Mouse (Mus musculus): ENCODE results near the gene Tmem80. TPM values are rescaled to one million over a fixed set of nuclear protein-coding genes. Genes with fewer than 3 reads are reported as not detected.

The Tmem80 gene
- polyA plus RNA-seq, 1 experiment: 12.5 TPM

DNA sequence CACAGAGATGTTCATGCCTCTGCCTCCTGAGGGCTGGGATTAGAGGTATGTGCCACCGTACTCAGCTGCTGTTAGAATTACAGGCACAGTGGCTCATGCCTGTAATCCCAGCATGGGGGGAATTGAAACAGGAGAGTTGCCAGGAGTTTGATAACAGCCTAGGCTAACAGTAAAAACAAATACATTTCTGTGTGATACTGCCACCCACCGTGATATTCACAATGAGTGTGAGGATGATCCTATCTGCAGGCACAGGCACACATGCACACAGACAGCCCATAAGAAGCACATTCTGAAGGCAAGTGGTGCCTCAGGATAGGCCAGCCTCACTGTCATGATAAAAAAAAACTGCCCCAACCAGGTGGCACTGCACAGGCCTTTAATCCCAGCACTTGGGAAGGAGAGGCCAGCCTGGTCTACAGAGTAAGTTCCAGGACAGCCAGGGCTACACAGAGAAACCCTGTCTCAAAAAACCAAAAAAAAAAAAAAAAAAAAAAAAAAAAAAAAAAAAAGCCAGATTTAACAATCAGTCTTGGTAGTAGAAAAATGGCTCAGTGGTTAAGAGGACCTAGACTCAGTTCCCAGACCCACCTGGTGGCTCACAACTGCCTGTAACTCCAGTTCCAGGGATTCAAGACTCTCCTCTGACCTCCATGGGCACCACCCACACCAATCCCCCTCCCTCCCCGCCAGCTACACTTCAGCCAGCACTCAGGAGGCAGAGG, 29.5 kb upstream of the Tmem80 start:
- Histone ChIP-seq H3ac (ENCODE audit: control insufficient read depth, insufficient read length) (no peak overlapping the region), H3K4me2 (ENCODE audit: low read depth) (no peak overlapping the region), H3K79me2 (ENCODE audit: control insufficient read depth, insufficient read depth) (no peaks in the 10 kb centered on the region), H3K36me3 (ENCODE audit: control insufficient read depth, insufficient read depth) (peaks cover 3% of the 10 kb centered on the region), H3K27me3 (ENCODE audit: control insufficient read depth, insufficient read depth, insufficient read length) (peaks cover 16% of the 10 kb centered on the region), H3K4me3 (no peak overlapping the region)
- TF ChIP-seq CEBPB (IDR thresholded peaks at IDR 0.05; ENCODE audit: insufficient read depth, poor library complexity, severe bottlenecking): no peak
- TF ChIP-seq USF1 (IDR thresholded peaks at IDR 0.05; ENCODE audit: low read depth): no peak
- no peak for TF ChIP-seq E2F4 (IDR thresholded peaks at IDR 0.05; ENCODE audit: insufficient read depth)

DNA sequence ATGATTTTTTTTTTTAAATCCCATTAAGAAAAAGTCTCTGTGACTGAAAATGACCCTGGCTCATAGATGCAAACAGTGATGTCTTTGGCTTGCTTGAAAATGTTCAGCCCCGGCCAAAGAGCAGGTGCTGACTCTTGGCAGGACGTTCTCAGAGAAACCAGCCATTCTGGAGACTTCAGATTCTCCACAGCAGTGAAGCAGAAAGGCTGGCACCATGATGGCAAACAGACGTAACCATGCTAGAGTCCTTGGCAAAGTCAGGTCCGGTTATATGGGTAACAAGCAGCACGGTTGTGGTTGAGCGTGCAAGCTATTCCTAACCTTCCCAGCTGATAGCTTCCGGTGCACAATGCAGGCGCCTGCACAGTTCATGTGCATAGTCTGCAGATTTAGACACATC, 28.4 kb upstream of the Tmem80 start:
- H3K27me3 ChIP-seq (ENCODE audit: control insufficient read depth, insufficient read depth, insufficient read length): peaks cover 6% of the 10 kb centered on the region
- H3ac ChIP-seq (ENCODE audit: control insufficient read depth, insufficient read length): no peak overlapping the region
- peaks cover 3% of the 10 kb centered on the region for H3K36me3 ChIP-seq (ENCODE audit: control insufficient read depth, insufficient read depth)
- H3K4me3 ChIP-seq: no peak overlapping the region
- H3K4me2 ChIP-seq (ENCODE audit: low read depth): no peak overlapping the region
- no peaks in the 10 kb centered on the region for H3K79me2 ChIP-seq (ENCODE audit: control insufficient read depth, insufficient read depth)
- no peak for TF ChIP-seq POLR2AphosphoS2 (IDR thresholded peaks at IDR 0.05; ENCODE audit: insufficient read length, low read depth)
- TF ChIP-seq USF1 (IDR thresholded peaks at IDR 0.05; ENCODE audit: low read depth): no peak
- TF ChIP-seq SRF (IDR thresholded peaks at IDR 0.05; ENCODE audit: control insufficient read depth, insufficient read length, low read depth): no peak
- no peak for TF ChIP-seq MAX (IDR thresholded peaks at IDR 0.05; ENCODE audit: low read depth)
- TF ChIP-seq REST (IDR thresholded peaks at IDR 0.05; ENCODE audit: insufficient read depth, insufficient read length): no peak
- TF ChIP-seq TCF12 (IDR thresholded peaks at IDR 0.05; ENCODE audit: insufficient read depth, poor library complexity, severe bottlenecking): no peak
- no peak for TF ChIP-seq CEBPB (IDR thresholded peaks at IDR 0.05; ENCODE audit: insufficient read depth, poor library complexity, severe bottlenecking)

DNA sequence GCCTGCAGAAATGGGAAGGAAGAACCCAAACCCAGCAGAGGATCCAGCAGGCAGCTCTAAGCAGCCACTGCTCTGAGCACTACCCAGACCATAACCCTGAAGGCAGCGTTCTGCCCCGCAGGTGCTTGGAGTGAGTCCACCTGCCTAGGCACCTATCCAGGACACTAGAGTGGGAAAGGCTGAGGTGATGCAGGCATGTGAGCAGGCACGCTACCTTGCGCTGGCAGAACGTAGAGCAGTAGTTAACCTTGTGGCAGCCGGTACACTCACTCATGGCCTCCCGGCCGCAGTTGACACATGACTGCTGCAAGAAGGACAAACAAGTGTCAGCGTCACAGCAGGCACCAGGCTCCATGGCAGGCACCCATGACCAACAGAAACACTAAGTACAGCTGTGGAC, 26.2 kb upstream of the Tmem80 start:
- Histone ChIP-seq H3ac (ENCODE audit: control insufficient read depth, insufficient read length) (no peak overlapping the region), H3K4me2 (ENCODE audit: low read depth) (no peak overlapping the region), H3K79me2 (ENCODE audit: control insufficient read depth, insufficient read depth) (no peaks in the 10 kb centered on the region), H3K36me3 (ENCODE audit: control insufficient read depth, insufficient read depth) (peaks cover 3% of the 10 kb centered on the region), H3K4me3 (no peak overlapping the region), H3K27me3 (ENCODE audit: control insufficient read depth, insufficient read depth, insufficient read length) (no peaks in the 10 kb centered on the region)
- no peak for TF ChIP-seq REST (IDR thresholded peaks at IDR 0.05; ENCODE audit: insufficient read depth, insufficient read length)
- no peak for TF ChIP-seq TCF12 (IDR thresholded peaks at IDR 0.05; ENCODE audit: insufficient read depth, poor library complexity, severe bottlenecking)
- TF ChIP-seq TCF3 (IDR thresholded peaks at IDR 0.05; ENCODE audit: insufficient read length, low read depth): no peak
- no peak for TF ChIP-seq USF1 (IDR thresholded peaks at IDR 0.05; ENCODE audit: low read depth)
- TF ChIP-seq MYOD1 (IDR thresholded peaks at IDR 0.05; ENCODE audit: control insufficient read depth in 1 of 3, insufficient read length in 2 of 3, low read depth in 2 of 3): no peak
- no peak for TF ChIP-seq SRF (IDR thresholded peaks at IDR 0.05; ENCODE audit: control insufficient read depth, insufficient read length, low read depth)
- no peak for TF ChIP-seq POLR2AphosphoS2 (IDR thresholded peaks at IDR 0.05; ENCODE audit: insufficient read length, low read depth)
- no peak for TF ChIP-seq POLR2A (IDR thresholded peaks at IDR 0.05; ENCODE audit: insufficient read length, low read depth)
- no peak for TF ChIP-seq CEBPB (IDR thresholded peaks at IDR 0.05; ENCODE audit: insufficient read depth, poor library complexity, severe bottlenecking)
- TF ChIP-seq E2F4 (IDR thresholded peaks at IDR 0.05; ENCODE audit: insufficient read depth): no peak

DNA sequence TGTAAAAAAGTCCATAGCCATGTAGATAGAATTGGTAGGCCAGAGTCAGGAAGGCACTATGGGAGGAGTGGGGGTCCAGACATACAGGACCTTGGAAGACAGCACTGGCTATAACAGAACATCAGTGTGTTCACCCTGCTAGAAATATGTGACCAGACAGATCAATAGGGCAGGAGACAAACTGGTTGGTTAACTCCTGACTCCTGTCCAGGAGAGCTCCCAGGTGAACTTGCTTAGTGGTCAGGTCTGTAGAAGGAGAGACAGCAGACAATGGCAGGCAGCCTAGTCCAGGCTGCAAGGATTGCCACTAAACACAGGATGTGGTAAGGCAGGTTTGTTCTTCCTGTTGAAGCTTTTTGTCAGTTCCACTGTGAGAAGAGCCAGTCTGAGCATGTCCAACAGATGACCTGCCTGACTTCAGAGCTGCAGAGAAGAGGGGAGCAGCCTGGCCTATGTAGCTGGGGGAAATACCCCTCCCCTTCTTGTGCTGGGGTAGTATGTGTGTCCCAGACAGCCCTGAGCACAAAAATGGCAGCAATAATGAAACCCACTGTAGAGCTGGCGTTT, 24.8 kb upstream of the Tmem80 start:
- Histone ChIP-seq H3K79me2 (ENCODE audit: control insufficient read depth, insufficient read depth) (no peaks in the 10 kb centered on the region), H3K36me3 (ENCODE audit: control insufficient read depth, insufficient read depth) (peaks cover 3% of the 10 kb centered on the region), H3K4me2 (ENCODE audit: low read depth) (no peak overlapping the region), H3K27me3 (ENCODE audit: control insufficient read depth, insufficient read depth, insufficient read length) (no peaks in the 10 kb centered on the region), H3ac (ENCODE audit: control insufficient read depth, insufficient read length) (no peak overlapping the region), H3K4me3 (no peak overlapping the region)
- TF ChIP-seq TCF3 (IDR thresholded peaks at IDR 0.05; ENCODE audit: insufficient read length, low read depth) (no peak), MAX (IDR thresholded peaks at IDR 0.05; ENCODE audit: low read depth) (no peak), USF1 (IDR thresholded peaks at IDR 0.05; ENCODE audit: low read depth) (no peak), CEBPB (IDR thresholded peaks at IDR 0.05; ENCODE audit: insufficient read depth, poor library complexity, severe bottlenecking) (no peak), TCF12 (IDR thresholded peaks at IDR 0.05; ENCODE audit: insufficient read depth, poor library complexity, severe bottlenecking) (no peak), POLR2AphosphoS2 (IDR thresholded peaks at IDR 0.05; ENCODE audit: insufficient read length, low read depth) (no peak), REST (IDR thresholded peaks at IDR 0.05; ENCODE audit: insufficient read depth, insufficient read length) (no peak), POLR2A (IDR thresholded peaks at IDR 0.05; ENCODE audit: insufficient read length, low read depth) (no peak), MYOD1 (IDR thresholded peaks at IDR 0.05; ENCODE audit: control insufficient read depth in 1 of 3, insufficient read length in 2 of 3, low read depth in 2 of 3) (no peak), E2F4 (IDR thresholded peaks at IDR 0.05; ENCODE audit: insufficient read depth) (no peak), MYOG (IDR thresholded peaks at IDR 0.05; ENCODE audit: control insufficient read depth in 1 of 3, insufficient read depth in 1 of 3, insufficient read length in 2 of 3, low read depth in 2 of 3) (no peak), SRF (IDR thresholded peaks at IDR 0.05; ENCODE audit: control insufficient read depth, insufficient read length, low read depth) (no peak)

DNA sequence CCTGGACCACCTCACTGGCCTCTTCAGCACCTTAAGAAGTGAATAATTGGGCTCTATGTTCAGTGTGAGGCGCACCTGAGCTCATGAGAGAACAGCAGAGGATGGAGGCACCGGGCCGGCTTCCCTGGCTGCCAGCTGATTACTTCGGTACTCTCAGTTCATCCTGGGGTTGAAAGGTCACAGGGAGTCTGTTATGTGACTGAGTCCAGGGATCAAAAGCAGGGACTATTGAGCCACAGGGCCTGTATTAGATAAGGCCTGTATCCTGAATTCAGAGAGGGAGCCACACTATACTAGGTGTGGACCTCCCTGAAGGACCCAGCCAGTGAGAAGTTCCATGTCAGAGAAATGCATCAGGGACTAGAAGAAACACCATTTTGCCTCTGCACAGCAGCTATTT, 23.0 kb upstream of the Tmem80 start:
- TF ChIP-seq POLR2A (IDR thresholded peaks at IDR 0.05; ENCODE audit: insufficient read length, low read depth) (no peak), TCF12 (IDR thresholded peaks at IDR 0.05; ENCODE audit: insufficient read depth, poor library complexity, severe bottlenecking) (no peak), TCF3 (IDR thresholded peaks at IDR 0.05; ENCODE audit: insufficient read length, low read depth) (no peak), MYOG (IDR thresholded peaks at IDR 0.05; ENCODE audit: control insufficient read depth in 1 of 3, insufficient read depth in 1 of 3, insufficient read length in 2 of 3, low read depth in 2 of 3) (no peak), E2F4 (IDR thresholded peaks at IDR 0.05; ENCODE audit: insufficient read depth) (no peak), SRF (IDR thresholded peaks at IDR 0.05; ENCODE audit: control insufficient read depth, insufficient read length, low read depth) (no peak), CEBPB (IDR thresholded peaks at IDR 0.05; ENCODE audit: insufficient read depth, poor library complexity, severe bottlenecking) (no peak), POLR2AphosphoS2 (IDR thresholded peaks at IDR 0.05; ENCODE audit: insufficient read length, low read depth) (no peak), MAX (IDR thresholded peaks at IDR 0.05; ENCODE audit: low read depth) (no peak), USF1 (IDR thresholded peaks at IDR 0.05; ENCODE audit: low read depth) (no peak), REST (IDR thresholded peaks at IDR 0.05; ENCODE audit: insufficient read depth, insufficient read length) (no peak), MYOD1 (IDR thresholded peaks at IDR 0.05; ENCODE audit: control insufficient read depth in 1 of 3, insufficient read length in 2 of 3, low read depth in 2 of 3) (no peak)
- Histone ChIP-seq H3K4me2 (ENCODE audit: low read depth) (no peak overlapping the region), H3K79me2 (ENCODE audit: control insufficient read depth, insufficient read depth) (no peaks in the 10 kb centered on the region), H3ac (ENCODE audit: control insufficient read depth, insufficient read length) (no peak overlapping the region), H3K4me3 (no peak overlapping the region), H3K36me3 (ENCODE audit: control insufficient read depth, insufficient read depth) (peaks cover 12% of the 10 kb centered on the region), H3K27me3 (ENCODE audit: control insufficient read depth, insufficient read depth, insufficient read length) (no peaks in the 10 kb centered on the region)

Data from myocyte (in vitro differentiated cells).